Mouse (Mus musculus) layer of hippocampus, adult 2 months (tissue): ENCODE data around the gene Irf4. TPM values are rescaled to one million over a fixed set of nuclear protein-coding genes. Genes with fewer than 3 reads are reported as not detected.

Experiments
- DNase-seq, 2 experiments: peaks; one replicate each; pipeline ENCODE4 v3.0.0; 2022; ENCODE audit warnings: low spot score in 2 of 2
- H3K27ac ChIP-seq: fragments of 200-600 bp; 2 replicates; pipeline ENCODE4 v1.8.1; 2022
- H3K4me3 ChIP-seq: fragments of 200-600 bp; 2 replicates; pipeline ENCODE4 v1.8.1; 2022; ENCODE audit warnings: mild to moderate bottlenecking
- CTCF ChIP-seq: fragments of 200-600 bp; conservative IDR thresholded peaks from 2 replicates; pipeline ENCODE4 v1.8.1; 2022; ENCODE audit warnings: antibody characterized with exemption, mild to moderate bottlenecking, moderate library complexity
- total RNA-seq, 2 experiments: library from RNA; stranded (reverse); gene quantifications; 2 replicates each; pipeline ENCODE4 v1.2.3; 2021

The Irf4 gene
- total RNA-seq, 2 experiments from 2014 or later = 0.13 to 0.47 TPM

DNA sequence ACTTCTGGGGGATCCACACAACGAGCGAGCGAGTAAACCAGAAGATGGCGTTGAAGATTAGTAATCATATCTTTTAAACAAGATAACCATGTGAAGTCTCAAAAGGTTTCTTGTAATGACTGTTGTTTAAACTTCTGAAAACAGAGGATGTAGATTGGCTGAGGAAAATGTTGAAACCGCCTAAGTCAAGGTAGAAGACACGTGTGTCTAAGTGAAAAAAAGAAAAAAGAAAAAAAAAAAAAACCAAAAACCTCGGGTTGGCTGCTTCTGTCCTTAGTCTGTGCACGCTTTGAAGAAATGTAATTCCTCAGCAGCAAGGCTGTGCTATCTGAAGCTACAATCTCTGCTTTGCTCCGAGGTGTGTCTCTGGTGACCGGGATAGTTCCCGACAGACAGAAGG lies 1.5 kb upstream of the Irf4 start:
- DNase-seq = no peak
- TF ChIP-seq CTCF = no peak

DNA sequence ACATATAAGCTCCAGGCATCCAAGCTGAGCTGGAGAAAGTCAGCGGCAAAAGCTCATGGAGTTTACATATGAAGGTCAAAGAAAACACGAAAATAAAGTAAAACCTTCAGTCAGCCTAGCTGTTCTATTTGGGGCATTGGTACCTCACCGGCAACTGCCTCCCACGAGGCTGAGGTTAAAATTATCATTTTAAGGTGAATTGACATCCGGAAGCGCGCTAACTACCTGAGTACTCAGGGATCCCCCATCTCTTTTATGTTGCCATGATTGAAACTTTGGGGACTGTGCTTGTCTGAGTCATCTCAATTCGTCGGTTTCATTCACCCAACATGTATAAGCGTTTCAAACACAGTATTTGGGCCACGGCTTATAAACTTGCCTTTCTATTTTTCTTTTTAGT lies 705 bp upstream of the Irf4 start:
- no peak for TF ChIP-seq CTCF
- Histone ChIP-seq H3K4me3 (no peak overlapping the region), H3K27ac (no peak overlapping the region)
- no peak for DNase-seq

More for the DNA sequence above, 1.5 kb upstream of the Irf4 start:
- H3K4me3 ChIP-seq = no peak overlapping the region
- no peak overlapping the region for H3K27ac ChIP-seq

DNA sequence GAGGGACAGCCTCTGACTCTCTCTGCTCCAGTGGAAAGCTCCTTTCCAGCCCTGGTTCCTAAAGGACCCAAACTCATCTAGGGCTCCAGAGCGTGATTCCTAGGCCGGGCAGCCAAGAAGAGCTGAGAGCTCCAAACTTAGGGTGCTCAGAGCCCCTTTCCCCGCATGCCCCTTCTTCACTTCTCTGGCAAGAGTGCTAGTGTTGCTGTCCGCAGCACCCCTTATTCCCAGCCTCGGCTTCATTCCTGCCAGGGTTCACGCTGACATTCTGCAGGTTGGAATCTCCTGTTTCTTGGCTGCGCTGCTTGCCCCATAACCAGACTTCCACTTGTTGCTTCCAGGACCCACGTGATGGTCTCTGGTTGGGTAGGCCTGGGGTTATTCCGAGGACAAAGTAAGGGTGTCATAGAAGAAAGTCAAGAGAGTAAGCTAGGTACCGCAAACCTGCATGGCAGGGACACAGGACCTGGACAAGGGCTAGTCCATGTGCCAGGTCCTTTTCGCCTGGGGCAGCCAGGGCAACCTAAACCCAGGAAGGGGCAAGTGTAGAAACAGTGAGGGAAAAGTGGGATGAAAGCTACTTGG lies 623 bp downstream of the Irf4 start:
- no peak for DNase-seq
- Histone ChIP-seq H3K27ac (no peak overlapping the region), H3K4me3 (peak overlapping the region; percentile 47)
- TF ChIP-seq CTCF = no peak

DNA sequence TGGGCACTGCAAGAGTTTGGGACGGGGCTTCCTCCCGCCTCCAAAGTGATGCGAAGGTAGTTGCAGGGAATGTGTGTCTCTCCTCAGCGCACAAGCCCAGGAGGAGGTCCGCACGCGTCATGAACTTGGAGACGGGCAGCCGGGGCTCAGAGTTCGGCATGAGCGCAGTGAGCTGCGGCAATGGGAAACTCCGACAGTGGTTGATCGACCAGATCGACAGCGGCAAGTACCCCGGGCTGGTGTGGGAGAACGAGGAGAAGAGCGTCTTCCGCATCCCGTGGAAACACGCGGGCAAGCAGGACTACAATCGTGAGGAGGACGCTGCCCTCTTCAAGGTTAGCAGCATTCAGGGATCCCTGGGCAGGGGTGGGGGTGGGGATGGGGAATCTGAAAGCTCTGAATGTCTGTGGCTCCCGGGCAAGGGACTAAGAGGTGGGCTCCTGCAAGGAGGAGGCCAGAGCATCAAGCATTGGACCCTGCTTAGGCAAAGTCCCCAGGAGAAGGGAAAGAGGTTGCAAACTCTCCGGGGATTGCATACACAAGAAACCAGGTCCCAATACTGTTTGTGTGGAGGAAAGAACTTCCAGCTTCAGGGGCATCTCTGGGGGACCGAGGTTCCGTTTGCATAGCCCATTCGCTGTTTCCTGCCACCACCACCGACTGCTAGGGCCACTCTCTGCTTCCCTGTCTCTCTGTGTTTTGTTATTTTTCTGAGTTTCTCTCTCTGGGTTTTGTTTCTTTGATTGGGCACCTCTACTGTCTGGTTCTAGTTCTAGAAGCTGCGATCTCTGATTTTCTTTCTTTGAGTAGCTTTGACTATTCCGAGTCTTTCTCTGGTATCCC lies 1.7 kb downstream of the Irf4 start:
- DNase-seq = no peak
- Histone ChIP-seq H3K4me3 (peak overlapping the region; percentile 30), H3K27ac (no peak overlapping the region)
- no peak for TF ChIP-seq CTCF

DNA sequence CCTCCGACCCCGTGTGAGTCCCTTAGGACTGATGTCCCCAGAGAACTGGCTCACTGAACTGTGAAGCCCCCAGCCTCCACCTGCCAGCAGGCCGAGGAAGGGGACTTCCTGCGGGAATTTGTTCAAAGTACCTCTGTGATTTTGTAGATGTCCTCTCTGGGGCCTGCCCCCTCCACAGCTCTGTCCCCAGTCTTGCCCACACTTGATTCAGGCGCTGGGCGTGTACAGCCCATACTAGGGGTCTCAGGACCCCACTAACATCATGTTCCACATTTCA lies 2.2 kb downstream of the Irf4 start:
- no peak overlapping the region for H3K4me3 ChIP-seq
- no peak for TF ChIP-seq CTCF
- no peak for DNase-seq
- no peak overlapping the region for H3K27ac ChIP-seq

DNA sequence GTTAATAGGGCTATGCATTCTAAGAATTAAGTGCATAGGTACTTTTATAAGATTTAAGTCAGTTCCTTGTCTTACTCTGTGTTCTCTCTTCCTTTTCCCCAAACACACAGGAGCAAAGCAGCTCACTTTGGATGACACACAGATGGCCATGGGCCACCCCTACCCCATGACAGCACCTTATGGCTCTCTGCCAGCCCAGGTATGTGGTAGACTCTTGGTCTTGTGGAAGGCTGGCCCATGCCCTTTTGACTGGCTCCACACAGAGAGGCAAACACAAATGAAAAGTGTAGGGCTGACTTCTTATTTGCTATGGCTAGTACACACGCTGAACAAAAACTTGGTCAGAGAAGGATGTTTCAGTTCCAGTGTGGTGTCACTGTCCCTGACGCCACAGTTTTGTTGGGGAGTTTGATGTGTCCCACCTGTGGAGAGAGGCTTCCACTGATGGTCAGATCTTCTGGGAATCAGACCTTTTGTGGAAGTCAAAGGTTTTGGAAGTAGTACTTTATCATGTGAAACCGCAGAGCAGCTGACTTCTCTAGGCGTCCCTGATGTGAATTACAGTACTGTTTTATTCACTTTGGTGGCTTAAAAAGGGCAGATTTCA lies 3.7 kb downstream of the Irf4 start:
- no peak overlapping the region for H3K4me3 ChIP-seq
- H3K27ac ChIP-seq = no peak overlapping the region
- DNase-seq = no peak
- no peak for TF ChIP-seq CTCF

DNA sequence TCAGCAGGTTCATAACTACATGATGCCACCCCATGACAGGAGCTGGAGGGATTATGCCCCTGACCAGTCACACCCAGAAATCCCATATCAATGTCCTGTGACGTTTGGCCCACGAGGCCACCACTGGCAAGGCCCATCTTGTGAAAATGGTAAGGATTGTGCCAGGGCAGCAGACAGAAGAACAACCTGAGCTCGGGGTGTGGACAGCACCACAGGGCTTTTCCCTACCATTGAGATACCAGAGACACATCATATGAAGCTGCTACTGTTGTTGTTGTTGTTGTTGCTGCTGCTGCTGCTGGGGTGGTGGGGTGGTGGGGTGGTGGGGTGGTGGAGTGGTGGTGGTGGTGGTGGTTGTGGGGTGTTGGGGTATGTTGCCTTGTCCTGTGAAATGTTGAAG lies 4.4 kb downstream of the Irf4 start:
- DNase-seq = no peak
- no peak overlapping the region for H3K4me3 ChIP-seq
- no peak for TF ChIP-seq CTCF
- H3K27ac ChIP-seq = no peak overlapping the region

DNA sequence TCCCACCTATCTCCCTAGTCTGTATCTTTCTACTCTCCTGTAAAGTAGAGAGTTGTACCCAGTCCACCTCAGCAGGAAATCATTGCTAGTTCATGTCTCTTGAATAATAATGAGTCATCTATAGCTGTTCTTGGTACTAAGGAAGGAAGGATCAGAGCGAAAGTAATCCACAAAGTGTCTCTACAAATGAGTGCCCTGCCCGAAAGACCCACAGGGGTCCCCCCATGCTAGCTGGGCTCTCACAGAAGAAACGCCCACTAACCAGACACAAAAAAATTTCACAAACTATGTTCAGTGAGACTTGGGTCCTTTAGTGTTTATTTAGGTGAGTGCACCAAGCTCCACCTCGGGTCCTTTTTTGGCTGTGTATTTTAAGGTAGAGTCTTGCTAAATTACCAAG lies 5.0 kb downstream of the Irf4 start:
- Histone ChIP-seq H3K4me3 (no peak overlapping the region), H3K27ac (no peak overlapping the region)
- no peak for DNase-seq
- no peak for TF ChIP-seq CTCF

DNA sequence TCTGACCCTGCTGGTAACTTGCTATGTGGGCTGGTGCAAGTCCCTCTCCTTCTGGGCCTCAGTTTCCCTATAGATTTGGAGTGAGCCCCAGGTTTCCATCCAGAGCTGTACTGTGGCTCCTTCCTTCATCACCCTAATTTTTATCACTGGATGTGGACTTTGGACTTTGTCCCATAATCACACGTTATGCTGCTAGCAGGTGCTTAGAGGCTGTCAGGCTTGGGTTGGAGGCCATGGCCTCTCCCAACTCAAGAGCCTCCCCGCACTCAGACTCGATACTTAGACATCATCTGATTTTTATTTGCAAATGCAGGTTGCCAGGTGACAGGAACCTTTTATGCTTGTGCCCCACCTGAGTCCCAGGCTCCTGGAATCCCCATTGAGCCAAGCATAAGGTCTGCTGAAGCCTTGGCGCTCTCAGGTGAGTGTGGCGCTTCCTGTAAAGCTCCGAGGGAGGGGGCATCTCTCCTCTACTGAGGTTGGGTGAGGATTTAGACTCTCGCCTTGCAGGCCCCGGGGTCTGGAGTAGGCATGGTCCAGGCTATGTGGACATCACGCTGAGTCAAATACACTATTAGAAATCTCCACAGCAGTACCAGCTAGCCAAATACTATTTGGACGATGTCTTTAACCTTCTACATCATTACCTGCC lies 5.9 kb downstream of the Irf4 start:
- Histone ChIP-seq H3K27ac (no peak overlapping the region), H3K4me3 (no peak overlapping the region)
- no peak for TF ChIP-seq CTCF
- no peak for DNase-seq

DNA sequence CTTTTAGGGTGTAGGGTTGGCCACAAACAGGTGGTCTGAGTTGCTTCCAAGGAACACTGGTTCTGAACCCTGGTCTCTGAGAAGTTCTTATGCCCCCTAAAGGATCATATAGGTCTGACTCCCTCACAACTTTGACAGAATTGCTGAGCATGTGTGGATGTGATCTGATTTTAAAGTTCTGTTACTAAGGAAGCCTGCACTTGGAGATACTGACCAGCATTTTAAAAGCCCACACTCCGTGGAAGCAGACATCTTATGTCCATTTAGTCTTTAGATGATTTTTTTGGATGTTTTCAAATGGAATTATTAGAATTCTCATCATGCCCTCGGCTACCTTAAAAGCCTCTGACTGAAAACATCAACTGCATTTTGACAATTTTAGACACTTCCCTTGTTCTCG lies 6.6 kb downstream of the Irf4 start:
- no peak for TF ChIP-seq CTCF
- no peak overlapping the region for H3K4me3 ChIP-seq
- DNase-seq = no peak
- H3K27ac ChIP-seq = no peak overlapping the region

DNA sequence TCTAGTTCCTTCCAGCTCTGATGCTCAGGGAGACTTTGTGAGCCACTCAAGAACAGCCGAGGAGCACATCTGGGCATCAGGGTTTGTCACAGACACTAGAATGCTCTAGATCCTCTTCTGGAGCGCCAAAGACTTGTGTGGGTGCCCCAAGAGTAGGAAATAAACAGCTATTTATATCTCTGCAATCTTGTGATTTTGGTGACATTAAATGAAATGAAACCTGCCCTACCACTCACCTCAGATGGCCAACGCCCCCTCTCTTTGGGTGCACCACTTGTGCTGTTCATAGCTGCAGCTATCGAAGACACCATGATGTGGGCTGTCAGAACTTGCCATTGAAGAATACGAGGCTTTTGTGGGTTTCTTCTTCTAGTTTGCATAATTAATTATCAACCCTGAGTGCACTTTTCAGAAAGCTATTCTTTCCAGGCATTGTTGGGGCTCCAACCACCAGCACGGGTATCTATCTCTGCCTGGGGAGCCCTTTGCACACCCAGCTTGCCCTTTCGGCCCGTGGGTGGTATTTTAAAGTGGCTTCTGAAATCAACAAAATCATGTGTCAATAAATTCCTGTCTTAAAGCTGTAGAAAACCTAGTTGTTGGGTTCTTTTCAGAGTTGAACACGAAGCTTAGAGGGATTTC lies 7.1 kb downstream of the Irf4 start:
- Histone ChIP-seq H3K4me3 (no peak overlapping the region), H3K27ac (no peak overlapping the region)
- TF ChIP-seq CTCF = no peak
- no peak for DNase-seq

DNA sequence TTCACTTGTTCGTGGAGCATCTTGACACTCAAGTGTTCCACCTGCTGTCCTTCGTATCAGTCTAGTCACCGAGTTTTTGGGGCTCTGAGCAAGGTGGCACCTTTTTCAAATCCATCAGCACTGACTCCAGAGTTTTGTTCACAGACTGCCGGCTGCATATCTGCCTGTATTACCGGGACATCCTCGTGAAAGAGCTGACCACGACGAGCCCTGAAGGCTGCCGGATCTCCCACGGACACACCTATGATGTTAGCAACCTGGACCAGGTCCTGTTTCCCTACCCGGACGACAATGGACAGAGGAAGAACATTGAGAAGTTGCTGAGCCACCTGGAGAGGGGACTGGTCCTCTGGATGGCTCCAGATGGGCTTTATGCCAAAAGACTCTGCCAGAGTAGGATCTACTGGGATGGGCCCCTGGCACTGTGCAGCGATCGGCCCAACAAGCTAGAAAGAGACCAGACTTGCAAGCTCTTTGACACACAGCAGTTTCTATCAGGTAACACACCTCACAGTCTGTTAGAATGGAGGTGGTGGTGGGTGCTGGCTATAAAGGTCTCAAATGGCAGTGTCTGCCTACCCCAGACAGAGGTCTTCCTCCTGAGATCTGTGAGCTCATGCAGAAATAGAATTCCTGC lies 8.4 kb downstream of the Irf4 start:
- no peak for TF ChIP-seq CTCF
- no peak for DNase-seq
- Histone ChIP-seq H3K27ac (no peak overlapping the region), H3K4me3 (no peak overlapping the region)

DNA sequence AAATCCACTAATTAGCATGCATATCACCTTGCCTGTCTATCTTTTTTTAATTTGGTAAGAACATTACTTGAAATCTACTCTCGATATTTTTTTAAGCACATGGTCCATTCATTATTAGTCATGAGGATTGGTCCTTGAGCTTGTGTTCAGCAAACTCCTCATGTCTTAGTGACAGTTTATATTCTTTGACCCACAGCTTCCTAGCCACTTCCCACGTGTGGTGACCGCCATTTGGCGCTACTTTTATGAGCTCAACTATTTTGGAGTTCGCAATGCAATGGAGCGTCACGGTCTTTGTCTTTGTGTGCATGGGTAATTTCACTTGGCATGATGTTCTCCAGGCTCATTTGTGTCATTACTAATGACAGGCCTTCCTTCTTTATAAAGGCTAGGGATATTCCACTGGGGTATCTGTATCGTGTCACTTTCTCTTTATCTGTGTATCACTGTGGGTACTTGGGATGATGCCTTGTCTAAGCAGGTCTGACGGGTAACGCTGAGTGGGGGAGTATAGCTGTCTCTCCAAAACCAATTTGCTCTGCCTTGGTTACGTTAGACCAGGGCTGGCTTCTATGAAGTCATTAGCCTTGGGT lies 9.9 kb downstream of the Irf4 start:
- Histone ChIP-seq H3K4me3 (no peak overlapping the region), H3K27ac (no peak overlapping the region)
- no peak for DNase-seq
- TF ChIP-seq CTCF = no peak
